Mouse (Mus musculus) heart, adult 9 months (tissue): Measurements from ENCODE around the gene Ap5s1.
A peak's percentile ranks its signal among the peaks of the same experiment; 100 is the strongest.

ENCODE experiments used
- DNase-seq, 2 experiments: peaks; one replicate each; pipeline ENCODE4 v3.0.0; 2022; ENCODE audit warnings: low spot score in 2 of 2

The Ap5s1 gene

GRCm38 (mm10) chr2:131187602-131187922 is 19.3 kb upstream of the Ap5s1 start:
- DNase-seq: no peak

- DNase-seq: no peak
Observed at GRCm38 (mm10) chr2:131188311-131188710, 18.6 kb upstream of the Ap5s1 start.

GRCm38 (mm10) chr2:131189521-131190309 is 17.2 kb upstream of the Ap5s1 start:
- no peak for DNase-seq

GRCm38 (mm10) chr2:131190344-131191004 is 16.4 kb upstream of the Ap5s1 start:
- DNase-seq: no peak

GRCm38 (mm10) chr2:131191005-131191390 is 15.9 kb upstream of the Ap5s1 start:
- no peak for DNase-seq

GRCm38 (mm10) chr2:131196606-131197316 is 10.1 kb upstream of the Ap5s1 start:
- no peak for DNase-seq

GRCm38 (mm10) chr2:131200710-131201109 is 6.2 kb upstream of the Ap5s1 start:
- no peak for DNase-seq

GRCm38 (mm10) chr2:131201262-131201661 is 5.6 kb upstream of the Ap5s1 start:
- no peak for DNase-seq

- DNase-seq: no peak
Observed at GRCm38 (mm10) chr2:131203816-131204409, 3.0 kb upstream of the Ap5s1 start.

GRCm38 (mm10) chr2:131204410-131204981 is 2.4 kb upstream of the Ap5s1 start:
- DNase-seq: peak; percentile 99

- DNase-seq: no peak
Observed at GRCm38 (mm10) chr2:131205521-131206182, 1.2 kb upstream of the Ap5s1 start.

GRCm38 (mm10) chr2:131208356-131208755 is 1.5 kb downstream of the Ap5s1 start:
- no peak for DNase-seq

GRCm38 (mm10) chr2:131209125-131209795 is 2.4 kb downstream of the Ap5s1 start:
- peak; percentile 39 to 48 for DNase-seq

GRCm38 (mm10) chr2:131209969-131210792 is 3.3 kb downstream of the Ap5s1 start:
- DNase-seq: peak; percentile 96 to 98

GRCm38 (mm10) chr2:131211026-131211615 is 4.2 kb downstream of the Ap5s1 start:
- DNase-seq: peak in 1 of 2 experiments; percentile 38

- peak in 1 of 2 experiments; percentile 30 for DNase-seq
Observed at GRCm38 (mm10) chr2:131213773-131214172, 6.9 kb downstream of the Ap5s1 start.

GRCm38 (mm10) chr2:131215941-131216858 is 9.3 kb downstream of the Ap5s1 start:
- DNase-seq: peak; percentile 76 to 82

GRCm38 (mm10) chr2:131220030-131220429 is 13.2 kb downstream of the Ap5s1 start:
- DNase-seq: no peak
